Mouse (Mus musculus) cerebellum, adult 2 months (tissue): ENCODE measurements around the gene Ksr1.

Experiments used
- CTCF ChIP-seq: fragments of 200-500 bp; IDR thresholded peaks from 2 replicates; pipeline ENCODE4 v1.5.1; 2011; ENCODE audit warnings: low read depth, mild to moderate bottlenecking, control low read depth, low read length, moderate library complexity, borderline replicate concordance; ENCODE audit not compliant: insufficient read depth
- POLR2A ChIP-seq: fragments of 200-500 bp; IDR thresholded peaks from 2 replicates; pipeline ENCODE4 v1.6.1; 2011; ENCODE audit warnings: low read length, control low read depth, borderline replicate concordance; ENCODE audit not compliant: insufficient read depth

DNA sequence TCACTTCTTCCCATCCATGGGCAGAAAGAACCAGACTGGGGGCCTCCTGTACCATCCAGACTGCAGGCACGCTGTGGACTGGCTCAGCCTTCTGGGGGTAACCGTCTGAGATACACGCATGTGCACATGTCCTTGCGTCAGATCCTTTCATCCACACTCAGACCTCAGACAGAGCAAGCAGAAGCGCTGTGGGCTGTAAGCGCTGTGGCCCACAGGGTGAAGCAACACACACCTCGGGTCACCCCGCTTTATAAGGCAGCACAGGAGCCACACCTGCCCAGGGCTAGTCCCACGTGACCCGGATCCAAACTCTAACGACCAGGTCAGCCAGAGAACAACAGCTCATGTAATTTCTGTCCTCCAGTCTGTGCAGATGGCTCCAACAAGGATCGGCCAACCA is 59.4 kb downstream of the Ksr1 start:
- TF ChIP-seq CTCF (no peak), POLR2A (no peak)
